Mouse (Mus musculus) liver, adult 2 months (tissue): ENCODE data around the gene Eefsec. TPM values are rescaled to one million over a fixed set of nuclear protein-coding genes. Genes with fewer than 3 reads are reported as not detected.
A peak's percentile ranks its signal among the peaks of the same experiment; 100 is the strongest.

Source experiments
- DNase-seq: peaks from one replicate; pipeline ENCODE4 v3.0.0-alpha.2; 2011; ENCODE audit warnings: low read depth, low spot score; ENCODE audit errors: extremely low read depth
- H3K27ac ChIP-seq: fragments of 200-500 bp; replicated peaks from 2 replicates; pipeline ENCODE4 v1.5.1; 2012; ENCODE audit warnings: low read depth, mild to moderate bottlenecking, control low read depth, inconsistent platforms, low read length; ENCODE audit not compliant: insufficient read depth
- H3K27me3 ChIP-seq: fragments of 200-500 bp; 2 replicates; pipeline ENCODE4 v1.6.1; 2012; ENCODE audit warnings: mild to moderate bottlenecking, moderate library complexity, low read length, inconsistent platforms; ENCODE audit not compliant: control insufficient read depth, insufficient read depth
- H3K36me3 ChIP-seq: fragments of 200-500 bp; 2 replicates; pipeline ENCODE4 v1.6.1; 2012; ENCODE audit warnings: low read length, inconsistent platforms; ENCODE audit not compliant: control insufficient read depth, insufficient read depth
- H3K4me1 ChIP-seq: fragments of 200-500 bp; 2 replicates; pipeline ENCODE4 v1.6.1; 2011; ENCODE audit warnings: low read length; ENCODE audit not compliant: control insufficient read depth, insufficient read depth
- H3K4me3 ChIP-seq: fragments of 200-500 bp; 2 replicates; pipeline ENCODE4 v1.5.1; 2011; ENCODE audit warnings: low read depth, mild to moderate bottlenecking, control low read depth, low read length, moderate library complexity; ENCODE audit not compliant: insufficient read depth
- H3K79me2 ChIP-seq: fragments of 200-500 bp; 2 replicates; pipeline ENCODE4 v1.6.1; 2012; ENCODE audit warnings: inconsistent platforms, mild to moderate bottlenecking, low read length, moderate library complexity; ENCODE audit not compliant: control insufficient read depth, insufficient read depth
- H3K9ac ChIP-seq: fragments of 200-500 bp; 2 replicates; pipeline ENCODE4 v1.6.1; 2012; ENCODE audit warnings: low read depth, mild to moderate bottlenecking, control low read depth, inconsistent platforms, low read length
- CTCF ChIP-seq: fragments of 200-500 bp; IDR thresholded peaks from 2 replicates; pipeline ENCODE4 v1.5.1; 2011; ENCODE audit warnings: low read depth, low read length, control low read depth
- POLR2A ChIP-seq: fragments of 200-500 bp; IDR thresholded peaks from 2 replicates; pipeline ENCODE4 v1.6.1; 2011; ENCODE audit warnings: low read length, control low read depth; ENCODE audit not compliant: insufficient read depth; ENCODE audit errors: extremely low read depth
- WGBS: fragments of 180-500 bp; shearing (Covaris S2); methylation state at CpG from one replicate; pipeline ENCODE4 v1.1.7; 2018; 5-methylcytosine and 5-hydroxymethylcytosine counted together
- polyA plus RNA-seq: library from polyadenylated mRNA; depleted of rRNA; stranded (reverse); fragments of >200 nt; gene quantifications from 2 replicates; pipeline ENCODE4 v1.2.3, GENCODE M21; 2012
- total RNA-seq: library from RNA; depleted of rRNA; stranded (reverse); fragments of >200 nt; gene quantifications from 2 replicates; pipeline ENCODE4 v1.2.3, GENCODE M21; 2014

Eefsec gene
- total and polyA plus RNA-seq, 2 experiments, result 23.7 to 42.8 TPM

DNA sequence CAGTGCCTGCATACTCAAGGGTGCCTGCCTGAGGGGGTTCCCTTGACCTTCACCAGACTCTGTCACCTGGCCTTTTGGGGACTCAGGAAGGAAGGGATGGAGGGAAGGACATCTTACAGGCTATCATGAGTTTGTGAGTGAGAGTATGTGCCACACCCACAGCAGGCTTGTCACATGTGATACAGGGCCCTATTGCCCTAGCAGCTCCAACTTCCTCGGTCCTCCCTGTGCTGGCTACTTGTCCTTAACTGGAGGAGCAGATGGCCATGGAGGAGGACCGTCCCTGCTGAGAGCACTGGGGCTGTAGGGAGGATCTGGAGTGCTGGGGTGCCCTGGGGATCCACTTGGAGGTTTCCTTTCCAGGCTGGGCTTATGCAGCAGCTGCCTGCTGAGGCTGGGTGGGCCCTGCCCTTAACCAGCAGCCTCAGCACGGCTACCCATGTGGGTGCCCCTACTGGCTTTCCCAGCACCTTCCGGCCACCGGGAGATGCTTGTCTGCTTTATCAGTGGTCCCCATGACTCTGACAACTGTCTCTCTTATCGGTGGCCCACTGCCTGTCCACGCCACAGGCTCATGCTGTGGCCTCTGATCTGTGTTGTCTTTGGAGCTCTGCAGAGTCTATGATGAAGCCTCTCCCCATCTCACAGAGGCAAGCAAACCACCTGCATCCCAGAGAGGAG lies 194.4 kb downstream of the Eefsec start:
- Histone ChIP-seq H3K27ac (no peak overlapping the region), H3K79me2 (no peaks in the 10 kb centered on the region), H3K9ac (no peak overlapping the region), H3K4me3 (no peak overlapping the region), H3K27me3 (no peaks in the 10 kb centered on the region), H3K4me1 (no peaks in the 10 kb centered on the region), H3K36me3 (no peaks in the 10 kb centered on the region)
- WGBS, result 82% methylated on average over 7 of the region's 7 CpGs
- DNase-seq, result no peak
- TF ChIP-seq CTCF (no peak), POLR2A (no peak)

DNA sequence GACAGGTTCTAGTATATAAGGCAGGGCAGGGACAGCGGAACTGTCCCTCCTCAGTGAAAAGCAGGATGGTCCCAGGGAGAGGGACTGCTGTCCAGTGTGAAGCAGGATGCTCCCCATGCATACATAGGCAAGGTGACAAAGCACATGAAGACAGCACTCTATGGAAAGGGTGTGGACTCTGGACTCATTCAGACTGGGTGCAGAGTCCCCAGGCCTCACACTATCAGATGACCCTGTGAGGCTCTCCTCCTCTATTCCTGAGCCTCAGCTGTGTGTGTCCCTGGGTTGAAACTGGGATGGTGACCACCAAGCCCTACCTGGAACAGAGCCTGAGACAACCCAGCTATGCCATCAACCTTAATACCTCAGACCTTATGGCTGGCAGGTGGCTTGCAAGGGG lies 194.9 kb downstream of the Eefsec start:
- no peaks in the 10 kb centered on the region for H3K4me1 ChIP-seq
- H3K27ac ChIP-seq, result no peak overlapping the region
- H3K79me2 ChIP-seq, result no peaks in the 10 kb centered on the region
- H3K27me3 ChIP-seq, result no peaks in the 10 kb centered on the region
- TF ChIP-seq POLR2A (no peak), CTCF (no peak)
- 91% methylated on average over 1 of the region's 1 CpGs for WGBS
- H3K9ac ChIP-seq, result no peak overlapping the region
- no peak overlapping the region for H3K4me3 ChIP-seq
- H3K36me3 ChIP-seq, result no peaks in the 10 kb centered on the region
- DNase-seq, result peak; percentile 9

DNA sequence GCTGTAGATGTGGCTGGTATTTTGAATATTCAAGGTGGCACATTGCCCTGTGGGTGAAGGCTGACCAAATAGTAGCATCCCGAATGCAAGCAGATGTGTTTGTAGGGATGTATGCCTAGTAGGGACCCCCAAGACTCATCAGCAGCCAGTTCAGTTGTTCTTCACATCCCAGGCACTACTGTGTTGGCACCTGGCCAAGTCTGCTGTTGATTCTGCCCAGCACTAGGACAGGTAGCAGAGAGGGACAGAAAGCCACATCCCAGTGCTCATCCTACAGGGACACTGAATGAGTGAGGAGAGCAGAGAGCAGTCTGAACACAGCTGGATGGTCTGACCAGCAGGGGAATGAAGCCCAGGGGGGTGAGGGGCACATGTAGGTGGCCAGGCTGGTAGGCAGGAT lies 197.1 kb downstream of the Eefsec start:
- Histone ChIP-seq H3K9ac (no peak overlapping the region), H3K36me3 (no peaks in the 10 kb centered on the region), H3K27me3 (no peaks in the 10 kb centered on the region), H3K4me3 (no peak overlapping the region), H3K4me1 (no peaks in the 10 kb centered on the region), H3K79me2 (no peaks in the 10 kb centered on the region), H3K27ac (no peak overlapping the region)
- peak; percentile 18 for DNase-seq
- WGBS, result 86% methylated on average over 1 of the region's 1 CpGs
- no peak for TF ChIP-seq CTCF
- no peak for TF ChIP-seq POLR2A

- peak; percentile 90 for TF ChIP-seq CTCF
- TF ChIP-seq POLR2A, result no peak
- Histone ChIP-seq H3K9ac (no peak overlapping the region), H3K4me1 (no peaks in the 10 kb centered on the region), H3K27me3 (no peaks in the 10 kb centered on the region), H3K79me2 (no peaks in the 10 kb centered on the region), H3K4me3 (no peak overlapping the region), H3K27ac (no peak overlapping the region), H3K36me3 (no peaks in the 10 kb centered on the region)
- WGBS, result 2% methylated on average over 15 of the region's 15 CpGs
- DNase-seq, result peak; percentile 54
Observed at GRCm38 (mm10) chr6:88242604-88243003, 203.7 kb downstream of the Eefsec start.

GRCm38 (mm10) chr6:88236513-88236912 lies 209.8 kb downstream of the Eefsec start:
- no peak overlapping the region for H3K9ac ChIP-seq
- no peak overlapping the region for H3K27ac ChIP-seq
- TF ChIP-seq POLR2A (no peak), CTCF (no peak)
- no peaks in the 10 kb centered on the region for H3K79me2 ChIP-seq
- DNase-seq, result no peak
- peaks cover 12% of the 10 kb centered on the region; the same call in 1 of the 2 replicates for H3K27me3 ChIP-seq
- no peaks in the 10 kb centered on the region for H3K36me3 ChIP-seq
- no peak overlapping the region for H3K4me3 ChIP-seq
- 9% methylated on average over 7 of the region's 7 CpGs for WGBS
- H3K4me1 ChIP-seq, result no peaks in the 10 kb centered on the region

DNA sequence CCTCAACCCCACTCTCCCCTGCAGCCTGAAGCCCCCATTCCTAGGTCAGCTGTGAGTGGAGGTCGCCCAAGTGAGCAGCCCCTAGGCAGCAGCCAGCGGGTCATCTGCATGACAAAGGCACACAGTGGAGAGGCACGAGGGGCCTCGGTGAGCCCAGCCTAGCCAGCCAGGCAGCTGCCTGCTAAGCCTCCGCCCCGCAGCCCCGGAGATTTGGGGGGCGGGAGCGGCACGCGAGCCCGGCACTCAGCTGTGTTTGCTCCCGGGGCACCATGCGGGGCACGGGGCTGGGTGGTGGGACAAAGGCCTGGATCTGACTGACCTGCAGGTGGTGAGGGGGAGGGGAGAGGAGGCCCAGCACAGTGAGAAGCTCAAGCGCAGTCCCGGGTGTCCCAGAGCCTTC lies 210.4 kb downstream of the Eefsec start:
- no peak for DNase-seq
- no peaks in the 10 kb centered on the region for H3K4me1 ChIP-seq
- TF ChIP-seq CTCF (no peak), POLR2A (no peak)
- H3K4me3 ChIP-seq, result no peak overlapping the region
- H3K36me3 ChIP-seq, result no peaks in the 10 kb centered on the region
- H3K27me3 ChIP-seq, result peaks cover 12% of the 10 kb centered on the region; the same call in 1 of the 2 replicates
- H3K79me2 ChIP-seq, result no peaks in the 10 kb centered on the region
- WGBS, result 9% methylated on average over 17 of the region's 17 CpGs
- no peak overlapping the region for H3K9ac ChIP-seq
- no peak overlapping the region for H3K27ac ChIP-seq
